Mouse (Mus musculus) heart, postnatal 0 days (tissue): ENCODE measurements at regions not wholly inside any gene's neighbourhood (a gene's known extent, or its start where the extent isn't known, plus 50 kb on each side); places are given as distances from the start of the nearest gene placed in this dataset.

ENCODE experiments used
- CTCF ChIP-seq: IDR thresholded peaks from 2 replicates; pipeline ENCODE4 v1.5.1; 2016; ENCODE audit warnings: antibody characterized with exemption, control low read depth, low read depth
- EP300 ChIP-seq: IDR thresholded peaks from 2 replicates; pipeline ENCODE4 v1.6.1; 2016; ENCODE audit warnings: antibody characterized with exemption, low read depth

DNA sequence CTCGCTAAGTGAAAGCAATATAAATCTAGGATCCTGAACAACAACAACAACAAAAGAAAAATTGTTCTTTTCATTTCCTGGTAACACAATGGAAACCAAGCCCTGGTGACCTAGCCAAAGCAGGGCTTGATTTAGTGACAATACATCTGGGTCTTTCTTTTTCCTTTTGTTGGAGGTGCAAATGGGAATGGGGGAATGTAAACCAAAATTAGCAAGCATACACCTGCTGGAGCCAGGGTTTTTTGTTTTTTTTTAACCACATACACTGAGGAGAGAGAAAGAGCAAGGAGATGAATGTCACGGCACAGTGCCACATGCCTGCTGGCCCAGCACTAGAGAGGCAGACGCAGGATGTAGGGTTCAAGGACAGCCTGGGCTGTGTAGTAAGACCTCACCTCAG, 275.6 kb upstream of the Castor2 start:
- no peak for TF ChIP-seq CTCF
- no peak for TF ChIP-seq EP300
